Mouse (Mus musculus): ENCODE measurements around the gene Sema3a. TPM values are rescaled to one million over a fixed set of nuclear protein-coding genes. Genes with fewer than 3 reads are reported as not detected.

The Sema3a gene
- polyA plus RNA-seq, 1 experiment from 2014 or later: 23.1 TPM

DNA sequence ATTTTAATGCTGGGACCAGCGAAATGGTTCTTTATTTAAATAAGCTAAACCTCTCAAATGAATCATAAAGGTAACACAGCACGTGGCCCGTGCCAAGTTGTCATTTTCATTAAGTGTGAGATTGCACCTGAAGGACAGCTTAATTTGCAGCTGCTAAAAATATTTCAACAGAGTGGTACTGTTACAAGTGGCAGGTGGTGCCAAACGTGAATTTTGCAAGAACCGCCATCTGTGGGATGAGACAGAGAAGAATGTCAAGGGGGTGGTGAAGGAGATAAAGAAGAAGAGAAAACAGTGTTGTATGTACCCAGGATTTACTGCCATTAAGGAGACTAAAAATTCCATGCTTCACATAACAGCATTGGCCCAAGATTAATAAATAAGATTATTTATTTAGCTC, 423.9 kb downstream of the Sema3a start:
- H3K4me3 ChIP-seq (ENCODE audit: low read depth, low read length): no peak overlapping the region
- 0 out of 2 replicates have a peak, but pooled peaks cover 2% of the 10 kb centered on the region for H3K9me3 ChIP-seq (replicated peaks; ENCODE audit: control insufficient read depth, low read length)
- H3K36me3 ChIP-seq (ENCODE audit: control insufficient read depth, insufficient read depth, low read length): no peaks in the 10 kb centered on the region
- H3K4me2 ChIP-seq: no peak overlapping the region
- H3K9ac ChIP-seq (ENCODE audit: low read depth, low read length): no peak overlapping the region
- no peaks in the 10 kb centered on the region for H3K27me3 ChIP-seq (ENCODE audit: control insufficient read depth, insufficient read depth, low read length)
- H3K27ac ChIP-seq (ENCODE audit: low read depth, low read length): no peak overlapping the region
- ATAC-seq (replicated peaks; ENCODE audit: insufficient number of reproducible peaks, low FRiP score, low TSS enrichment): no peak
- WGBS (ENCODE audit: insufficient replicate concordance): 67% methylated on average over 5 of the region's 5 CpGs
- peaks cover 6% of the 10 kb centered on the region for H3K4me1 ChIP-seq (ENCODE audit: control insufficient read depth, insufficient read depth, low read length)

DNA sequence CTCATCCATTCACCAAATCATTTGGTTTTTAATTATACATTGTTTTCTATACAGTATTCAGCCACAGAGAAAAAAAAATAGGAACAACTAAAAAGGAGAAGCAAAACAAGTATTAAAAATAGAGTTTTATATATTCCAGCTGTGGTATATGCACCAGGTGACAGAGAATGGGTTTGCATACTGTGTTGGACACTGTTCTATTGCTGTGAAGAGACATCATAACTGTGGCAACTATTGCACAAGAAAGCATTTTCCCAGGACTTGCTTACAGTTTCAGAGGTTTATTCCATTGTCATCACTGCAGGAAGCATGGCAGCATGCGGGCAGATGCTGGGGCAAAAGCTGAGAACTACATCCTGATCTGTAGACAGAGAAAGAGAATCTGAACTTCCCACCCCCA, 425.7 kb downstream of the Sema3a start:
- 81% methylated on average over 1 of the region's 1 CpGs for WGBS (ENCODE audit: insufficient replicate concordance)

DNA sequence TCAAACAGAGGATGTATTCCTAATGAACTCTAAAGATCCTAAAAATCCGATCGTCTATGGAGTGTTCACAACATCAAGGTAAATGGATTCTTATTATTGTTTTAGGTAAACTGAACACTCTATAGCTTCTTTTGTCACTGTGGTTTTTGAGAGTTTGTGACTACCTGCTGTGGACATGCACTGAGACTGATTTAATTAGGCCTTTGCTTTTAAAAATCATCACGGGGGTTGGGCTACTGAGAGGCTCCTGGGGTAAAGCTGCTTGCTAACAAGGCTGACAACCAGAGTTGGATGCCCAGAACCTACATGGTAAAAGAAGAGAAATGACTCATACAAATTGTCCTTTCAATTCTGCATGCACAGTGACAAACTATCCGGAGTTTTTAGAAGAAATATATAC, 432.0 kb downstream of the Sema3a start:
- H3K9me3 ChIP-seq (replicated peaks; ENCODE audit: control insufficient read depth, low read length): no peaks in the 10 kb centered on the region
- H3K27ac ChIP-seq (ENCODE audit: low read depth, low read length): no peak overlapping the region
- H3K4me1 ChIP-seq (ENCODE audit: control insufficient read depth, insufficient read depth, low read length): no peaks in the 10 kb centered on the region
- no peak overlapping the region for H3K4me3 ChIP-seq (ENCODE audit: low read depth, low read length)
- H3K9ac ChIP-seq (ENCODE audit: low read depth, low read length): no peak overlapping the region
- 69% methylated on average over 4 of the region's 4 CpGs for WGBS (ENCODE audit: insufficient replicate concordance)
- no peak for ATAC-seq (replicated peaks; ENCODE audit: insufficient number of reproducible peaks, low FRiP score, low TSS enrichment)
- no peaks in the 10 kb centered on the region for H3K27me3 ChIP-seq (ENCODE audit: control insufficient read depth, insufficient read depth, low read length)
- no peaks in the 10 kb centered on the region for H3K36me3 ChIP-seq (ENCODE audit: control insufficient read depth, insufficient read depth, low read length)
- H3K4me2 ChIP-seq: no peak overlapping the region

More for the DNA sequence above, 425.7 kb downstream of the Sema3a start:
- H3K9ac ChIP-seq (ENCODE audit: low read depth, low read length): no peak overlapping the region
- H3K4me3 ChIP-seq (ENCODE audit: low read depth, low read length): no peak overlapping the region
- no peak overlapping the region for H3K27ac ChIP-seq (ENCODE audit: low read depth, low read length)
- H3K4me1 ChIP-seq (ENCODE audit: control insufficient read depth, insufficient read depth, low read length): peaks cover 6% of the 10 kb centered on the region
- H3K9me3 ChIP-seq (replicated peaks; ENCODE audit: control insufficient read depth, low read length): 0 out of 2 replicates have a peak, but pooled peaks cover 2% of the 10 kb centered on the region
- no peak overlapping the region for H3K4me2 ChIP-seq
- H3K36me3 ChIP-seq (ENCODE audit: control insufficient read depth, insufficient read depth, low read length): no peaks in the 10 kb centered on the region
- no peaks in the 10 kb centered on the region for H3K27me3 ChIP-seq (ENCODE audit: control insufficient read depth, insufficient read depth, low read length)
- no peak for ATAC-seq (replicated peaks; ENCODE audit: insufficient number of reproducible peaks, low FRiP score, low TSS enrichment)

DNA sequence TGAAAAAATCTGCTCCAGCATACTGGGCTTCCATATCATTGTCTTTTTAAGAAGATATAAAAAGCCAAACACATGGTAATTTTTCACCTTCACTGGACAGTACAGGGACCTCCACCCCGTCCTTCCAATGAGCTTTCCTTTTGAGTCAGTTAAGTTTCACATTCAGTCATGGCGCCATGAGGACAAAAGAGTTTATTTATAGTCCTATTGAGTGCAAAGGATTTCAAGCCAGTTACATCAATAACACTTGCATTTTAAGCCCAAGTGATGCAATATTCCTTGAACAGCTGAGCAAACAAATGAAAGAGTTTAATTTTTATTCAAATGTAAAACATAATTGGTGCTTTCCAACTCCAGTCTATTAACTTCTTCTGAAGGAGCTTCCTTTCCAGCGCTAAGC, 448.7 kb downstream of the Sema3a start:
- no peak for ATAC-seq (replicated peaks; ENCODE audit: insufficient number of reproducible peaks, low FRiP score, low TSS enrichment)
- Histone ChIP-seq H3K36me3 (ENCODE audit: control insufficient read depth, insufficient read depth, low read length) (no peaks in the 10 kb centered on the region), H3K4me1 (ENCODE audit: control insufficient read depth, insufficient read depth, low read length) (no peaks in the 10 kb centered on the region), H3K27ac (ENCODE audit: low read depth, low read length) (no peak overlapping the region), H3K9ac (ENCODE audit: low read depth, low read length) (no peak overlapping the region), H3K4me2 (no peak overlapping the region), H3K27me3 (ENCODE audit: control insufficient read depth, insufficient read depth, low read length) (no peaks in the 10 kb centered on the region), H3K4me3 (ENCODE audit: low read depth, low read length) (no peak overlapping the region), H3K9me3 (replicated peaks; ENCODE audit: control insufficient read depth, low read length) (no peaks in the 10 kb centered on the region)
- 88% methylated on average over 3 of the region's 3 CpGs for whole genome bisulfite sequencing (ENCODE audit: insufficient replicate concordance)

DNA sequence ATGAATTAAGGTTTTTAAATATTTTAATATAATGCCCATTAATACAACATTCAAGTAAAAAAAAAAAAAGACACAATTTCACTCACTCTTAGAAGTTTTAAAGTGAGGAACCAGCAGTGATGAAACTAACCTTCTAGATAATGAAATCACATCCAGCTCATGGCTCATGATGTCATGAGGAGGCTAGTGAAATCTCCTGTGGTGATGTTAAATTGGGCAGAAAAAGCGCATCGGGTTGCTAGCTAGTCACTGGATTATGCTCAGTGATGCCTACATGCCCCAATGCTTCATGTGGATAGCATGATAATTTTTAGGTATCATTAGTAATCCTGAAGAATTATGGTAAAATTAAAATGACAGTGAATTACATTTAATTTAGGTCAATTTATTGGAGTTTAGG, 453.9 kb downstream of the Sema3a start:
- Histone ChIP-seq H3K4me2 (no peak overlapping the region), H3K36me3 (ENCODE audit: control insufficient read depth, insufficient read depth, low read length) (no peaks in the 10 kb centered on the region), H3K27me3 (ENCODE audit: control insufficient read depth, insufficient read depth, low read length) (no peaks in the 10 kb centered on the region), H3K9me3 (replicated peaks; ENCODE audit: control insufficient read depth, low read length) (no peaks in the 10 kb centered on the region), H3K27ac (ENCODE audit: low read depth, low read length) (no peak overlapping the region), H3K9ac (ENCODE audit: low read depth, low read length) (no peak overlapping the region), H3K4me3 (ENCODE audit: low read depth, low read length) (no peak overlapping the region), H3K4me1 (ENCODE audit: control insufficient read depth, insufficient read depth, low read length) (no peaks in the 10 kb centered on the region)
- WGBS (ENCODE audit: insufficient replicate concordance): 81% methylated on average over 2 of the region's 2 CpGs
- ATAC-seq (replicated peaks; ENCODE audit: insufficient number of reproducible peaks, low FRiP score, low TSS enrichment): no peak

DNA sequence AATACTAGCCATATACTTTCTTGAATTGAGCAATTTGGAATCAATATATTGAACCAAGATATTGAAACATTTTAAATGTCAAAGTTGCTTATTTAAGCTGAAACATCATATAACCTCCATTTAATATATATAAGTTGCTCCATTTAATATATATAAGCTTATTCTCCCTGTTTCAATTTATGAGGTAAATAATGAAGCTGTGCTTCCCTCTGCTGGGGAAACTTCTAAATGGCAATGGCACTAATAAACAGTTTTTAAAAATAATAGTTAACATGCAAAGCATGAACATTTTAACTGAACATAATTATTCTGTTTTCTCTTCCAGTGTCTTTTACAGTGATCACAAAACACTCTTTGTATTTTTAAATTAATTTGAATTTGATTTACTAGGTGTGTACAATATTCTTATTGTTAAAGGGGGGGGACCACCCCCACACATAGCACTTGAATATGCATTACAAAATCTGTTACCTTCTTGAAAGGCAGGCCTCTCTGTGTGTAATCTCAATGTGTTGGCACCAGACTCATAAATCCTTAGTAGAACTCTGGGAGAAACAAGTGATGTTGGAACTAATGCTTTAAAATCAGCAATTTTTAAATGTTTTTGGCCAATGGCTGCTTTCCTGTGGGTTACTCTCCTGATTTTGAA, 460.5 kb downstream of the Sema3a start:
- no peaks in the 10 kb centered on the region for H3K36me3 ChIP-seq (ENCODE audit: control insufficient read depth, insufficient read depth, low read length)
- H3K27ac ChIP-seq (ENCODE audit: low read depth, low read length): no peak overlapping the region
- H3K4me3 ChIP-seq (ENCODE audit: low read depth, low read length): no peak overlapping the region
- H3K9me3 ChIP-seq (replicated peaks; ENCODE audit: control insufficient read depth, low read length): no peaks in the 10 kb centered on the region
- no peaks in the 10 kb centered on the region for H3K27me3 ChIP-seq (ENCODE audit: control insufficient read depth, insufficient read depth, low read length)
- no peaks in the 10 kb centered on the region for H3K4me1 ChIP-seq (ENCODE audit: control insufficient read depth, insufficient read depth, low read length)
- H3K4me2 ChIP-seq: no peak overlapping the region
- ATAC-seq (replicated peaks; ENCODE audit: insufficient number of reproducible peaks, low FRiP score, low TSS enrichment): no peak
- H3K9ac ChIP-seq (ENCODE audit: low read depth, low read length): no peak overlapping the region

DNA sequence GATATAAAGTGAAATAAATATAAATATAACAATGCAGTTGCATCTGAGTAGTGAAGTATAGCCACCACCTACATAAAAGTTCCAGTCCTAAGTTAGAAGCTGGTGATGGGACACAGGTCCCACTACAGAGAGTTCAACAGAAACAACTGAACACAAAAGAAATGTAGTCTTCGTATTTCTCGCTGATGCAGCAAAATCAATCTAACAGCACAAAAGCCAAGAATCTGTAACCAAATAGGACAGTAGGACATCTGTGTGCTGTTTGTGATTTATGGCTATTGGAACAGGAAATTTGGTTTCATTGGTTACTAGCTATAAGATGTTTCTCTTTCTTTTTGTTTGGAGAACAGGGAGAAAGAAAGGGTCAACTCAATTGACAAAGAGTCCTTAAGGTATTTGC, 469.2 kb downstream of the Sema3a start:
- H3K4me2 ChIP-seq: no peak overlapping the region
- 95% methylated on average over 2 of the region's 2 CpGs for WGBS (ENCODE audit: insufficient replicate concordance)
- H3K4me1 ChIP-seq (ENCODE audit: control insufficient read depth, insufficient read depth, low read length): no peaks in the 10 kb centered on the region
- no peaks in the 10 kb centered on the region; the same call in 1 of the 2 replicates for H3K36me3 ChIP-seq (ENCODE audit: control insufficient read depth, insufficient read depth, low read length)
- no peaks in the 10 kb centered on the region for H3K27me3 ChIP-seq (ENCODE audit: control insufficient read depth, insufficient read depth, low read length)
- H3K9me3 ChIP-seq (replicated peaks; ENCODE audit: control insufficient read depth, low read length): no peaks in the 10 kb centered on the region
- H3K9ac ChIP-seq (ENCODE audit: low read depth, low read length): no peak overlapping the region
- H3K4me3 ChIP-seq (ENCODE audit: low read depth, low read length): no peak overlapping the region
- no peak overlapping the region for H3K27ac ChIP-seq (ENCODE audit: low read depth, low read length)
- no peak for ATAC-seq (replicated peaks; ENCODE audit: insufficient number of reproducible peaks, low FRiP score, low TSS enrichment)

DNA sequence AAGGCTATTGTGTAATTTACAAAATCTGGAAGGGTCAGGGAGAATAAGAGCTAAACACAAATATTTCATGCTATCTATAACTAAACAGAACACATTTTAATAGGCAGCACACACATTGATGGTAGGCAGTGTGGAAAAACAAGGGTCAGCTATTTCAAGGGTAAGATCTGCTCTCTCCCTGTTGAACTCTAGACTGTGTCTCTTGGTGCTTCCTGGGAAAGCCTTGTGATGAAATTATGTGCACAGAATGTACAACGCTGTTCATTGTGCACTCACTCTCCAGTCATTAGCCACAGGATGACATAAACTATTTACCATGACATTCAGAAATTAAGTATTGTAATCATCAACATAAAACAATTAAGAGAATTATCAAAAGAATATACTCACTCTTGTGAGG, 486.4 kb downstream of the Sema3a start:
- Histone ChIP-seq H3K27ac (ENCODE audit: low read depth, low read length) (no peak overlapping the region), H3K9me3 (replicated peaks; ENCODE audit: control insufficient read depth, low read length) (no peaks in the 10 kb centered on the region), H3K4me1 (ENCODE audit: control insufficient read depth, insufficient read depth, low read length) (no peaks in the 10 kb centered on the region), H3K4me3 (ENCODE audit: low read depth, low read length) (no peak overlapping the region), H3K36me3 (ENCODE audit: control insufficient read depth, insufficient read depth, low read length) (no peaks in the 10 kb centered on the region), H3K9ac (ENCODE audit: low read depth, low read length) (no peak overlapping the region), H3K4me2 (no peak overlapping the region), H3K27me3 (ENCODE audit: control insufficient read depth, insufficient read depth, low read length) (no peaks in the 10 kb centered on the region)
- ATAC-seq (replicated peaks; ENCODE audit: insufficient number of reproducible peaks, low FRiP score, low TSS enrichment): no peak
- WGBS (ENCODE audit: insufficient replicate concordance): 79% methylated on average over 1 of the region's 1 CpGs

DNA sequence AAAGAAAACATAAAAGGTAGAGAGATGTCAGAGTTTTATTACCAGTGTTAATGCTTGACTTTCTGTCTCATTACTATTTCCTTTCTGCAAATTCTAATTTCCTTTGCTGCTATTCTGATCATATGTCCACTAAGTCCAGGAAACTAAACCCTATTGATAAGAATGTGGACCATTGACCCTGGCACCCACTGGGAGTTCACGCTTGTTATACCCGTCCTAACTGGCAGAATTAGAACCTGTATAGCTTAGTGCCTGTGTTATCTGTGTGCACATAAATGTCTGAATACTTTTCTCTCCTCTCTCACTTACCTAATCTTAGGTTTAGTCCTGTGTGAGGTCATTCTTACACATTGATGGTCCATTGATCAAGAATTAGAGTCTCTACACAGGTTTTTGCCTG, 486.9 kb downstream of the Sema3a start:
- WGBS (ENCODE audit: insufficient replicate concordance): 61% methylated on average over 2 of the region's 2 CpGs
- no peak overlapping the region for H3K27ac ChIP-seq (ENCODE audit: low read depth, low read length)
- no peak overlapping the region for H3K4me3 ChIP-seq (ENCODE audit: low read depth, low read length)
- ATAC-seq (replicated peaks; ENCODE audit: insufficient number of reproducible peaks, low FRiP score, low TSS enrichment): no peak
- H3K4me2 ChIP-seq: no peak overlapping the region
- H3K9me3 ChIP-seq (replicated peaks; ENCODE audit: control insufficient read depth, low read length): no peaks in the 10 kb centered on the region
- no peaks in the 10 kb centered on the region for H3K27me3 ChIP-seq (ENCODE audit: control insufficient read depth, insufficient read depth, low read length)
- no peaks in the 10 kb centered on the region for H3K4me1 ChIP-seq (ENCODE audit: control insufficient read depth, insufficient read depth, low read length)
- no peaks in the 10 kb centered on the region for H3K36me3 ChIP-seq (ENCODE audit: control insufficient read depth, insufficient read depth, low read length)
- H3K9ac ChIP-seq (ENCODE audit: low read depth, low read length): no peak overlapping the region
